Mouse (Mus musculus): ENCODE results near the gene Slc35a5. TPM values are rescaled to one million over a fixed set of nuclear protein-coding genes. Genes with fewer than 3 reads are reported as not detected.

The Slc35a5 gene
- polyA plus RNA-seq, 2 experiments, result 11.2 to 18.8 TPM

- 84% methylated on average over 3 of the region's 3 CpGs for WGBS
Observed at GRCm38 (mm10) chr16:45154741-45155250, 3.7 kb downstream of the Slc35a5 start.

GRCm38 (mm10) chr16:45148488-45149082 is 9.9 kb downstream of the Slc35a5 start:
- Histone ChIP-seq H3K36me3 (ENCODE audit: control insufficient read depth, insufficient read depth, low read length) (peaks cover 56% of the 10 kb centered on the region), H3K4me1 (ENCODE audit: control insufficient read depth, insufficient read depth, low read length) (no peaks in the 10 kb centered on the region), H3K27me3 (ENCODE audit: control insufficient read depth, insufficient read depth, low read length) (no peaks in the 10 kb centered on the region), H3K4me3 (replicated peaks; ENCODE audit: low read length) (no peak overlapping the region), H3K9ac (ENCODE audit: low read depth, low read length, severe bottlenecking) (no peak overlapping the region), H3K27ac (replicated peaks; ENCODE audit: low read depth, low read length) (no peak overlapping the region), H3K4me2 (replicated peaks; ENCODE audit: low read depth, low read length, severe bottlenecking) (no peak overlapping the region), H3K9me3 (ENCODE audit: control insufficient read depth, low read length) (no peaks in the 10 kb centered on the region)
- ATAC-seq (ENCODE audit: low FRiP score, low read depth), result no peak
- DNase-seq (ENCODE audit: low spot score), result no peak
- TF ChIP-seq POLR2A (IDR thresholded peaks at IDR 0.05; ENCODE audit: borderline replicate concordance, extremely low read depth, insufficient read depth, insufficient read length), result no peak
- 94% methylated on average over 10 of the region's 10 CpGs for WGBS

More at GRCm38 (mm10) chr16:45154741-45155250, 3.7 kb downstream of the Slc35a5 start:
- Histone ChIP-seq H3K4me2 (replicated peaks; ENCODE audit: low read depth, low read length, severe bottlenecking) (no peak overlapping the region), H3K36me3 (ENCODE audit: control insufficient read depth, insufficient read depth, low read length) (peaks cover 23% of the 10 kb centered on the region; the same call in 1 of the 2 replicates), H3K9ac (ENCODE audit: low read depth, low read length, severe bottlenecking) (no peak overlapping the region), H3K4me3 (replicated peaks; ENCODE audit: low read length) (no peak overlapping the region), H3K27me3 (ENCODE audit: control insufficient read depth, insufficient read depth, low read length) (no peaks in the 10 kb centered on the region), H3K4me1 (ENCODE audit: control insufficient read depth, insufficient read depth, low read length) (peaks cover 7% of the 10 kb centered on the region), H3K9me3 (ENCODE audit: control insufficient read depth, low read length) (no peaks in the 10 kb centered on the region), H3K27ac (replicated peaks; ENCODE audit: low read depth, low read length) (no peak overlapping the region)
- TF ChIP-seq POLR2A (IDR thresholded peaks at IDR 0.05; ENCODE audit: borderline replicate concordance, extremely low read depth, insufficient read depth, insufficient read length), result no peak
- no peak for DNase-seq (ENCODE audit: low spot score)
- no peak for ATAC-seq (ENCODE audit: low FRiP score, low read depth)

- H3K4me1 ChIP-seq (ENCODE audit: control insufficient read depth, insufficient read depth, low read length), result no peaks in the 10 kb centered on the region
- peaks cover 64% of the 10 kb centered on the region for H3K36me3 ChIP-seq (ENCODE audit: control insufficient read depth, insufficient read depth, low read length)
- ATAC-seq (ENCODE audit: low FRiP score, low read depth), result no peak
- no peaks in the 10 kb centered on the region for H3K9me3 ChIP-seq (ENCODE audit: control insufficient read depth, low read length)
- WGBS, result 93% methylated on average over 6 of the region's 6 CpGs
- no peaks in the 10 kb centered on the region for H3K27me3 ChIP-seq (ENCODE audit: control insufficient read depth, insufficient read depth, low read length)
- no peak overlapping the region for H3K27ac ChIP-seq (replicated peaks; ENCODE audit: low read depth, low read length)
- H3K9ac ChIP-seq (ENCODE audit: low read depth, low read length, severe bottlenecking), result no peak overlapping the region
- no peak for DNase-seq (ENCODE audit: low spot score)
- H3K4me3 ChIP-seq (replicated peaks; ENCODE audit: low read length), result no peak overlapping the region
- no peak for TF ChIP-seq POLR2A (IDR thresholded peaks at IDR 0.05; ENCODE audit: borderline replicate concordance, extremely low read depth, insufficient read depth, insufficient read length)
- no peak overlapping the region for H3K4me2 ChIP-seq (replicated peaks; ENCODE audit: low read depth, low read length, severe bottlenecking)
Observed at GRCm38 (mm10) chr16:45145119-45145518, 13.4 kb downstream of the Slc35a5 start.

- Histone ChIP-seq H3K27me3 (ENCODE audit: control insufficient read depth, insufficient read depth, low read length) (no peaks in the 10 kb centered on the region), H3K27ac (replicated peaks; ENCODE audit: low read depth, low read length) (no peak overlapping the region), H3K36me3 (ENCODE audit: control insufficient read depth, insufficient read depth, low read length) (peaks cover 56% of the 10 kb centered on the region), H3K4me3 (replicated peaks; ENCODE audit: low read length) (no peak overlapping the region), H3K4me2 (replicated peaks; ENCODE audit: low read depth, low read length, severe bottlenecking) (no peak overlapping the region), H3K9ac (ENCODE audit: low read depth, low read length, severe bottlenecking) (no peak overlapping the region), H3K4me1 (ENCODE audit: control insufficient read depth, insufficient read depth, low read length) (no peaks in the 10 kb centered on the region), H3K9me3 (ENCODE audit: control insufficient read depth, low read length) (no peaks in the 10 kb centered on the region)
- DNase-seq (ENCODE audit: low spot score) (no peak), ATAC-seq (ENCODE audit: low FRiP score, low read depth) (no peak)
- no peak for TF ChIP-seq POLR2A (IDR thresholded peaks at IDR 0.05; ENCODE audit: borderline replicate concordance, extremely low read depth, insufficient read depth, insufficient read length)
- WGBS, result 89% methylated on average over 5 of the region's 5 CpGs
Observed at GRCm38 (mm10) chr16:45142565-45142964, 15.9 kb downstream of the Slc35a5 start.

GRCm38 (mm10) chr16:45141711-45142110 is 16.8 kb downstream of the Slc35a5 start:
- Histone ChIP-seq H3K27ac (replicated peaks; ENCODE audit: low read depth, low read length) (no peak overlapping the region), H3K9me3 (ENCODE audit: control insufficient read depth, low read length) (no peaks in the 10 kb centered on the region), H3K4me1 (ENCODE audit: control insufficient read depth, insufficient read depth, low read length) (no peaks in the 10 kb centered on the region), H3K9ac (ENCODE audit: low read depth, low read length, severe bottlenecking) (no peak overlapping the region), H3K4me3 (replicated peaks; ENCODE audit: low read length) (no peak overlapping the region), H3K4me2 (replicated peaks; ENCODE audit: low read depth, low read length, severe bottlenecking) (no peak overlapping the region), H3K36me3 (ENCODE audit: control insufficient read depth, insufficient read depth, low read length) (peaks cover 54% of the 10 kb centered on the region), H3K27me3 (ENCODE audit: control insufficient read depth, insufficient read depth, low read length) (no peaks in the 10 kb centered on the region)
- DNase-seq (ENCODE audit: low spot score) (no peak), ATAC-seq (ENCODE audit: low FRiP score, low read depth) (no peak)
- 93% methylated on average over 5 of the region's 5 CpGs for WGBS
- no peak for TF ChIP-seq POLR2A (IDR thresholded peaks at IDR 0.05; ENCODE audit: borderline replicate concordance, extremely low read depth, insufficient read depth, insufficient read length)
